Mouse (Mus musculus) kidney, embryonic 15.5 days (tissue): ENCODE measurements around the gene Kifap3. TPM values are rescaled to one million over a fixed set of nuclear protein-coding genes. Genes with fewer than 3 reads are reported as not detected.
"Not testable (repeated sequence)": the region's sequence is repeated elsewhere in the genome, so short reads cannot be mapped to it uniquely, and the experiment has no call there.

Experiments
- ATAC-seq: fragments of 200-750 bp; cut with Nextera tagmentation; replicated peaks from 2 replicates; pipeline ENCODE4 v1.8.0; 2017; ENCODE audit warnings: moderate TSS enrichment; ENCODE audit not compliant: low FRiP score
- H3K27ac ChIP-seq: fragments of 300-500 bp; sonication (generic); 2 replicates; pipeline ENCODE4 v1.5.1; 2015; ENCODE audit warnings: mild to moderate bottlenecking, inconsistent platforms
- H3K27me3 ChIP-seq: fragments of 300-500 bp; sonication (generic); 2 replicates; pipeline ENCODE4 v1.6.1; 2015; ENCODE audit warnings: inconsistent platforms
- H3K36me3 ChIP-seq: fragments of 300-500 bp; sonication (generic); 2 replicates; pipeline ENCODE4 v1.6.1; 2015; ENCODE audit warnings: inconsistent platforms
- H3K4me1 ChIP-seq: fragments of 300-500 bp; sonication (generic); 2 replicates; pipeline ENCODE4 v1.6.1; 2015; ENCODE audit warnings: inconsistent platforms
- H3K4me2 ChIP-seq: fragments of 300-500 bp; sonication (generic); 2 replicates; pipeline ENCODE4 v1.6.1; 2015; ENCODE audit warnings: moderate library complexity, mild to moderate bottlenecking, inconsistent platforms
- H3K4me3 ChIP-seq: fragments of 300-500 bp; sonication (generic); replicated peaks from 2 replicates; pipeline ENCODE4 v1.5.1; 2015; ENCODE audit warnings: mild to moderate bottlenecking, inconsistent platforms
- H3K9ac ChIP-seq: fragments of 300-500 bp; sonication (generic); 2 replicates; pipeline ENCODE4 v1.6.1; 2015; ENCODE audit warnings: mild to moderate bottlenecking, inconsistent platforms
- H3K9me3 ChIP-seq: fragments of 300-500 bp; sonication (generic); replicated peaks from 2 replicates; pipeline ENCODE4 v1.6.1; 2016; ENCODE audit warnings: inconsistent platforms
- WGBS: fragments of 180-500 bp; shearing (Covaris S2); methylation state at CpG from one replicate; pipeline ENCODE4 v1.1.7; 2015; ENCODE audit warnings: mixed read lengths; 5-methylcytosine and 5-hydroxymethylcytosine counted together
- polyA plus RNA-seq: library from polyadenylated mRNA; unstranded; fragments of >200 nt; fragmentation: Nextera tagmentation; extraction: Ambion mirVana; gene quantifications from 2 replicates; pipeline ENCODE4 v1.2.1, GENCODE M21; 2015

Gene Kifap3
- polyA plus RNA-seq: 29.5 and 29.7 TPM in 2 replicates

GRCm38 (mm10) chr1:163779336-163780115 is at the start of gene Kifap3:
TSS of gene Kifap3 (plus strand) at chr1:163779583.
- Histone ChIP-seq H3K9me3 (no peaks in the 10 kb centered on the region; the same call in 1 of the 2 replicates), H3K27ac (peak within 1 kb of the TSS; percentile 75), H3K4me1 (peaks cover 2% of the 10 kb centered on the region; the same call in 1 of the 2 replicates), H3K4me2 (peak within 1 kb of the TSS; percentile 80), H3K27me3 (no peaks in the 10 kb centered on the region), H3K9ac (peak within 1 kb of the TSS; percentile 77), H3K4me3 (peak within 1 kb of the TSS; percentile 86), H3K36me3 (peaks cover 6% of the 10 kb centered on the region)
- peak; percentile 100 for ATAC-seq
- under 1% methylated on average over 42 of the region's 48 CpGs for WGBS

- ATAC-seq, H3K9me3 ChIP-seq, H3K4me3 ChIP-seq, H3K4me2 ChIP-seq, H3K27me3 ChIP-seq, H3K9ac ChIP-seq, H3K27ac ChIP-seq, H3K4me1 ChIP-seq, H3K36me3 ChIP-seq: not testable (repeated sequence)
- 90% methylated on average over 10 of the region's 10 CpGs for WGBS
Measured at GRCm38 (mm10) chr1:163731166-163731565, 48.2 kb upstream of the Kifap3 start.

GRCm38 (mm10) chr1:163736441-163737238 is 42.7 kb upstream of the Kifap3 start:
- Histone ChIP-seq H3K4me2 (no peak overlapping the region), H3K9me3 (no peaks in the 10 kb centered on the region), H3K36me3 (no peaks in the 10 kb centered on the region), H3K4me3 (no peak overlapping the region), H3K9ac (no peak overlapping the region), H3K27me3 (no peaks in the 10 kb centered on the region), H3K4me1 (no peaks in the 10 kb centered on the region), H3K27ac (0 out of 2 replicates have a peak overlapping the region, but pooled peaks have one; percentile 29)
- 52% methylated on average over 10 of the region's 10 CpGs for WGBS
- no peak for ATAC-seq

GRCm38 (mm10) chr1:163737239-163737533 is 42.2 kb upstream of the Kifap3 start:
- no peak overlapping the region for H3K4me2 ChIP-seq
- no peaks in the 10 kb centered on the region for H3K9me3 ChIP-seq
- 22% methylated on average over 1 of the region's 1 CpGs for WGBS
- H3K27ac ChIP-seq: no peak overlapping the region
- no peak overlapping the region for H3K9ac ChIP-seq
- H3K4me3 ChIP-seq: no peak overlapping the region
- ATAC-seq: no peak
- H3K36me3 ChIP-seq: no peaks in the 10 kb centered on the region
- no peaks in the 10 kb centered on the region for H3K4me1 ChIP-seq
- no peaks in the 10 kb centered on the region for H3K27me3 ChIP-seq

GRCm38 (mm10) chr1:163751360-163751992 is 27.9 kb upstream of the Kifap3 start:
- Histone ChIP-seq H3K4me1 (no peaks in the 10 kb centered on the region), H3K9me3 (no peaks in the 10 kb centered on the region), H3K4me2 (no peak overlapping the region), H3K27me3 (no peaks in the 10 kb centered on the region), H3K4me3 (no peak overlapping the region), H3K27ac (no peak overlapping the region), H3K9ac (no peak overlapping the region), H3K36me3 (no peaks in the 10 kb centered on the region)
- WGBS: 70% methylated on average over 4 of the region's 4 CpGs
- no peak for ATAC-seq

GRCm38 (mm10) chr1:163757462-163758207 is 21.7 kb upstream of the Kifap3 start:
- Histone ChIP-seq H3K4me2 (no peak overlapping the region), H3K4me1 (no peaks in the 10 kb centered on the region), H3K36me3 (no peaks in the 10 kb centered on the region), H3K27me3 (no peaks in the 10 kb centered on the region), H3K9me3 (no peaks in the 10 kb centered on the region), H3K27ac (no peak overlapping the region), H3K4me3 (no peak overlapping the region), H3K9ac (no peak overlapping the region)
- 70% methylated on average over 10 of the region's 10 CpGs for WGBS
- no peak for ATAC-seq

GRCm38 (mm10) chr1:163783577-163783976 is 4.2 kb downstream of the Kifap3 start:
- WGBS: 97% methylated on average over 9 of the region's 11 CpGs
- not testable (repeated sequence) for H3K4me3 ChIP-seq, H3K4me1 ChIP-seq, H3K27me3 ChIP-seq, H3K9me3 ChIP-seq, ATAC-seq, H3K4me2 ChIP-seq, H3K36me3 ChIP-seq, H3K27ac ChIP-seq, H3K9ac ChIP-seq

GRCm38 (mm10) chr1:163821365-163821764 is 42.0 kb downstream of the Kifap3 start:
- Histone ChIP-seq H3K4me3 (no peak overlapping the region), H3K36me3 (peaks cover 10% of the 10 kb centered on the region), H3K4me1 (no peaks in the 10 kb centered on the region), H3K4me2 (no peak overlapping the region), H3K27me3 (no peaks in the 10 kb centered on the region), H3K9me3 (no peaks in the 10 kb centered on the region), H3K9ac (no peak overlapping the region), H3K27ac (no peak overlapping the region)
- no peak for ATAC-seq
- WGBS: 87% methylated on average over 4 of the region's 4 CpGs

- Histone ChIP-seq H3K27ac (no peak overlapping the region), H3K27me3 (no peaks in the 10 kb centered on the region), H3K4me1 (no peaks in the 10 kb centered on the region), H3K4me2 (no peak overlapping the region), H3K4me3 (no peak overlapping the region), H3K36me3 (peaks cover 6% of the 10 kb centered on the region), H3K9ac (no peak overlapping the region), H3K9me3 (no peaks in the 10 kb centered on the region)
- peak; percentile 91 for ATAC-seq
Measured at GRCm38 (mm10) chr1:163829482-163829881, 50.1 kb downstream of the Kifap3 start.

- H3K4me2 ChIP-seq: no peak overlapping the region
- no peak overlapping the region for H3K27ac ChIP-seq
- no peak for ATAC-seq
- H3K9me3 ChIP-seq: no peaks in the 10 kb centered on the region
- no peak overlapping the region for H3K9ac ChIP-seq
- no peaks in the 10 kb centered on the region for H3K4me1 ChIP-seq
- no peak overlapping the region for H3K4me3 ChIP-seq
- peaks cover 6% of the 10 kb centered on the region for H3K36me3 ChIP-seq
- WGBS: 76% methylated on average over 1 of the region's 1 CpGs
- H3K27me3 ChIP-seq: no peaks in the 10 kb centered on the region
Measured at GRCm38 (mm10) chr1:163834066-163834465, 54.7 kb downstream of the Kifap3 start.

GRCm38 (mm10) chr1:163835062-163835461 is 55.7 kb downstream of the Kifap3 start:
- H3K27ac ChIP-seq: no peak overlapping the region
- 84% methylated on average over 2 of the region's 2 CpGs for WGBS
- no peaks in the 10 kb centered on the region for H3K27me3 ChIP-seq
- H3K36me3 ChIP-seq: peaks cover 6% of the 10 kb centered on the region
- no peak overlapping the region for H3K4me2 ChIP-seq
- H3K9ac ChIP-seq: no peak overlapping the region
- H3K9me3 ChIP-seq: no peaks in the 10 kb centered on the region
- H3K4me1 ChIP-seq: no peaks in the 10 kb centered on the region
- no peak for ATAC-seq
- H3K4me3 ChIP-seq: no peak overlapping the region
